Comparison of ENCODE assay signal across 1 mouse cellular context in the genomic region with DNA sequence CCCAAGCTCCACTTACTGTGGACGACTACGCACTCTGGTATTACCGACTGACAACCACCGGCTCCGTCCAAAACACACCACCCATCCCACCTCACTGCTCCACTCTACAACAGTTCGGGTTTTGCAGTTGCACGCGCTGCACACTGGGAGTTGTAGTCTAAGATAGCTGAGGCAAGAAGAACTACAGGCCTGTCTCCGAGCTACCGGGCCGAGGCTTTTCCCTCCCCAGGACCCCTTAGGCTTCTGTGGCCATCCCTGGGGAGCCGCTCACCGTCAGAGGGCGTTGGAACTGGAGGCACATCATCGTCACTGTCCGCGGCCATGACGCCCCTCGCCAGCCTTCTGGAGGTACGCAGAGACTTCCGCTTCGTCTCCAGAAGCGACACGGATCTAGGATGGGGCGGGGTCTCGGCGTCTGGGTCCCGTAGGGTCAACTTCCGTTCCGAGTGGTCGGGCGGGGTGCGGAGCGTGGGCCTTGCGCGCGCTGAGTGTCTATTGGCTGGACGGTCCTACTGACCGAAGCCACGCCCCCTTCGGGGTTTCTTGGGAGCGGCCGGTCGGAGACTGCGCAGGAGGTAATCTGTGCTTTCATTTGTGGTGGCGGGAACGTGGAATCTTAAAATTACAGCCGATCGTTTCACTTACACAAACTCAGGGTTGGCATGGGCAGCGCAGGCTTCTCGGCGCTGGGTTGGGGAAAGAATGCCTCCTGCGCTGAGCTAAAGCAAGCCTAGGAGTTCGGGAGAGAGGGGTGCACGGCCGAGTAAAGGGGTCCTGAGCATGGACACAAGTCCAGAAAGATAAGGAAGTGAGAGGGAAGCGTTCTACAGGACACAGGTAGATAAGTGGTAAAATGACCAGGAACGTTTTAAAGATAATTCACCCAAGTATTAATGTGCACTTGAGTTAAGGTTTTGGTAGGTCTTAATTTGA.
TF ChIP-seq lines count a peak whose summit lies in the region.

Gene Toe1 (minus strand): TSS at position 444 of the 933 bp plus-strand sequence.
Gene Mutyh (plus strand): TSS at position 527 of the 933 bp plus-strand sequence.

TF ChIP-seq in MEL, 35 proteins besides CTCF, POLR2A, EP300 and RAD21 (continued from another document):
- TF ChIP-seq TCF12 (IDR thresholded peaks at IDR 0.05; ENCODE audit: low read depth, low read length): 0 out of 2 replicates have a peak, but pooled peaks have one; percentile 57
- no peak for TF ChIP-seq BHLHE40 (IDR thresholded peaks at IDR 0.05; ENCODE audit: borderline replicate concordance, low read depth, low read length)
- no peak for TF ChIP-seq JUND (IDR thresholded peaks at IDR 0.05; ENCODE audit: low read depth, low read length)
- TF ChIP-seq UBTF (IDR thresholded peaks at IDR 0.05; ENCODE audit: borderline replicate concordance, insufficient read depth, low read depth, low read length): no peak
- TF ChIP-seq MAZ (IDR thresholded peaks at IDR 0.05; ENCODE audit: low read depth, low read length): peak; percentile 90; the same call in 1 of the 2 replicates
- 0 out of 2 replicates have a peak, but pooled peaks have one; percentile 40 for TF ChIP-seq ETS1 (IDR thresholded peaks at IDR 0.05; ENCODE audit: low read depth, low read length)
- peak; percentile 78 for TF ChIP-seq MYB (IDR thresholded peaks at IDR 0.05; ENCODE audit: low read depth, low read length)
TF ChIP-seq in MEL: peak in this region for 18.
